Mouse (Mus musculus) erythroblast, embryonic 14.5 days (primary cell): Measurements from ENCODE around the gene 4931428F04Rik.

Source experiments
- GATA1 ChIP-seq: IDR thresholded peaks from 2 replicates; pipeline ENCODE4 v1.6.1; 2012; ENCODE audit warnings: low read length, inconsistent platforms, mixed read lengths
- TAL1 ChIP-seq: IDR thresholded peaks from 3 replicates; pipeline ENCODE4 v1.6.1; 2012; ENCODE audit warnings: low read length, inconsistent platforms, mixed read lengths

DNA sequence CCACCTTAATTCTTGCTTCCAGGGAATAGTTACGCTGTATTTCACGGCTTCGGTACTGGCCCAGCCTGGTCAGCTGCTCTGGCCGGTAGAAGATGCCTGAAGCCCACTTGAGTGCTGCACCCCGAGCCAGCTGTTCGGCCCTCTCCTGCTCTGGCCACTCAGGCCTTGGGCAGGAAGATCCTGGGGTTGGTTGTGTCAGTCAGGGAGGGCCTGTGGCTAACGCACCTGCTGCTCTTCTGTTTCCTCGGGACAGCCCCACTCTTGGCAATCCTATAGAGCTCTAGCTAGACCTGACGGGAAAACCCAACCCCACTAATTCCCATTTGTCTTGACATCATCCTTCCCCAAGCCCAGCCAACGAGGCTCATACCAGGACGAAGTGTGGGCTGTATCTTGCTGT is 5.6 kb upstream of the 4931428F04Rik start:
- TF ChIP-seq TAL1 (0 out of 3 replicates have a peak, but pooled peaks have one; percentile 7), GATA1 (no peak)
